Mouse (Mus musculus): ENCODE data around the gene Psmd12. TPM values are rescaled to one million over a fixed set of nuclear protein-coding genes. Genes with fewer than 3 reads are reported as not detected.

Gene Psmd12
- polyA plus RNA-seq (2015; fragmentation: Nextera tagmentation; extraction: Ambion mirVana), result 151 and 162 TPM in 2 replicates

DNA sequence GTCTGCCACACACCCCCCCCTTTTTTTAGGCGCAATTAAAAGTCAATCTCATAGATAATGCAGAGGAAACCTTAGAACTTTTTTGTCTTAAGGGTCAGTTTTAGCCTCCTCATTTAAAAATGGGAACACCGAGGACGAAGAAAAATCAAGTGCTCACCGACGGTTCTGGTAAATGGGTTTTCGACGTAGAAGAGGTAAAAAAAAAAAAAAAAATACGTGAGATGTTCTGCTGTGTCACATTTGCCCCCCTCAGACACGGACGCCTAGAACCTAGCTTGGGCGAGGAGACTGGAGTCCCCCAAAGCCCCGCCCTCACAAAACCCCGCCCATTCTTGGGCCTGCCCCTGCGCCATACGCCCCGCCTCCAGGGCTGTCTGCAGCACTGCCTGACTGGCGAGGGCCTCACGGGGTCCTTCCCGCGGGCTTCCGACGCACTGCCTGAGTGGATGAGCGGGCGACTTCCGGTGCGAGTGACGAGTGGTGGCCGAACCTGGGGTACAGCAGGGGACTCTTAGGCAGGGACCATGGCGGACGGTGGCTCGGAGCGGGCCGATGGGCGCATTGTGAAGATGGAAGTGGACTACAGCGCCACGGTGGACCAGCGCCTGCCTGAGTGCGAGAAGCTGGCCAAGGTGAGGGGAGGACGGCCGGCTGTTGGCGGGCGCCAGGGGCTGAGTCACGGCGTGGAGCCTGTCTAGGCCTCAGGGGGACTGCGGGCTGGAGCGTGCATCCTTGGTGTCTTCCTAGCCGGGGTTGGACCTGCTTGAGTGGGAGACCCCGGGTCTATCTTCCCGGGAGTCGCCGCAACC is at the start of gene Psmd12:
Gene Psmd12 (plus strand): TSS at position 432 of the 809 bp plus-strand sequence.
- no peaks in the 10 kb centered on the region for H3K27me3 ChIP-seq (replicated peaks)
- WGBS, result under 1% methylated on average over 51 of the region's 51 CpGs
- peak within 1 kb of the TSS; percentile 91 for H3K4me2 ChIP-seq
- H3K4me3 ChIP-seq (replicated peaks), result peak within 1 kb of the TSS; percentile 95
- H3K27ac ChIP-seq (replicated peaks), result peak within 1 kb of the TSS; percentile 82
- no peaks in the 10 kb centered on the region for H3K36me3 ChIP-seq
- H3K4me1 ChIP-seq, result peaks cover 23% of the 10 kb centered on the region
- H3K9me3 ChIP-seq (replicated peaks), result no peaks in the 10 kb centered on the region
- peak within 1 kb of the TSS; percentile 98 for H3K9ac ChIP-seq (replicated peaks)
- ATAC-seq (ENCODE audit: low FRiP score), result peak; percentile 97

GRCm38 (mm10) chr11:107431197-107431965 is 47.9 kb upstream of the Psmd12 start:
- Histone ChIP-seq H3K9ac (replicated peaks) (no peak overlapping the region), H3K4me2 (no peak overlapping the region), H3K4me3 (replicated peaks) (no peak overlapping the region), H3K36me3 (no peaks in the 10 kb centered on the region), H3K27me3 (replicated peaks) (no peaks in the 10 kb centered on the region), H3K27ac (replicated peaks) (0 out of 2 replicates have a peak overlapping the region, but pooled peaks have one; percentile 37), H3K9me3 (replicated peaks) (no peaks in the 10 kb centered on the region), H3K4me1 (peaks cover 15% of the 10 kb centered on the region; the same call in 1 of the 2 replicates)
- ATAC-seq (ENCODE audit: low FRiP score), result no peak
- 85% methylated on average over 7 of the region's 7 CpGs for WGBS

DNA sequence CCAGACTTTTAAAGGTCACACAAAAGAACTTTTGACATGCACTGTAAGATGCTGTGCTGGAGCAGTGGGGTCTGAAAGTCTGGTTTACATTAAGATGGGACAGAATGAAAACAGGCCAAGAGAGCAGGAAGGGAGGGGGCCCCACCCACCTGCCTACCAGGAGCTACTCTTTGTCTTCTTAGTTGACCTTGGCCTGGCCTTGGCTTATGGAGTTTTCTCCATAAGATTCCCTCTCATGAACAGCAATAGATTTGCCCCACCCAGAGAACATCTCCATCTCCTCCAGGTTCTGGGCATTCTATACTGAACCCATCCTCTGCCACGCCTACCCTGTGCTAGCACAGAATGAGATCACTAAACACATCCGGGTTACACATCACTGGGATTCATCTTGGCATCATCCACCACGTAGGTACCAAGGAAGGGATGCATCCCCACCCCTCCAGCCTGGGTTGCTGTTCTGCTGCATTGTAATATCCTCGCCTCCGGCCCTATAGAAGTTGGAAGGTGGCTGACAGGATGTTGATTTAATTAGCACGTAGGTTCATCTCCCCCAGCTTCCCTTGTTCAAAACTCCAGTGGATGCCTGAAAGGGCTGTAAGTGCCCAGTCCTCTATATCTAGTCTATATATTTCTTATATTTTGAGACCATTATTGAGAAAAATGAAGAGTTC is 43.4 kb upstream of the Psmd12 start:
- WGBS, result 95% methylated on average over 6 of the region's 6 CpGs
- no peaks in the 10 kb centered on the region for H3K36me3 ChIP-seq
- no peak overlapping the region for H3K4me3 ChIP-seq (replicated peaks)
- H3K27me3 ChIP-seq (replicated peaks), result no peaks in the 10 kb centered on the region
- H3K4me2 ChIP-seq, result no peak overlapping the region
- no peak overlapping the region for H3K27ac ChIP-seq (replicated peaks)
- H3K9me3 ChIP-seq (replicated peaks), result no peaks in the 10 kb centered on the region
- peaks cover 15% of the 10 kb centered on the region; the same call in 1 of the 2 replicates for H3K4me1 ChIP-seq
- H3K9ac ChIP-seq (replicated peaks), result no peak overlapping the region
- ATAC-seq (ENCODE audit: low FRiP score), result no peak

DNA sequence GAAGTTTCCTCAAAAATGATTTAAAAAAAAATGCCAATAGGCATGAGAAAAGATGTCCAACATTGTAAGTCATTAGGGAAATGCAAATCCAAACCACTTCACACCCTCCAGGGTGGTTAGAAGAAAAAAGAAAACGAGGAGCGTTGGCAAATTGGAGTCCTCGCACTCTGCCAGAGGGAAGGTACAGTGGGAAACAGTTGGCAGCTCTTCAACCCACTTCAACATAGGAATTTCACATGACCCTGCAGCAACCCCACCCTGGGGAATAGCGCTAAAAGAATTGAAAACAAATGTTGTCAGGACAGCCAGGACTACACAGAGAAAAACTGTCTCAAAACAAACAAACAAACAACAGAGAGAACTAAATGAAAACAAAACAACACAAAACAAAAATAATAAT is 41.6 kb upstream of the Psmd12 start:
- 55% methylated on average over 4 of the region's 4 CpGs for WGBS
- H3K27ac ChIP-seq (replicated peaks), result no peak overlapping the region
- H3K4me2 ChIP-seq, result no peak overlapping the region
- peaks cover 7% of the 10 kb centered on the region; the same call in 1 of the 2 replicates for H3K4me1 ChIP-seq
- H3K9me3 ChIP-seq (replicated peaks), result no peaks in the 10 kb centered on the region
- no peaks in the 10 kb centered on the region for H3K27me3 ChIP-seq (replicated peaks)
- no peak for ATAC-seq (ENCODE audit: low FRiP score)
- H3K4me3 ChIP-seq (replicated peaks), result no peak overlapping the region
- no peaks in the 10 kb centered on the region for H3K36me3 ChIP-seq
- no peak overlapping the region for H3K9ac ChIP-seq (replicated peaks)

GRCm38 (mm10) chr11:107438140-107438539 is 41.1 kb upstream of the Psmd12 start:
- 85% methylated on average over 3 of the region's 3 CpGs for WGBS
- no peak overlapping the region for H3K27ac ChIP-seq (replicated peaks)
- no peaks in the 10 kb centered on the region for H3K36me3 ChIP-seq
- H3K4me1 ChIP-seq, result peaks cover 3% of the 10 kb centered on the region; the same call in 1 of the 2 replicates
- H3K4me2 ChIP-seq, result no peak overlapping the region
- H3K27me3 ChIP-seq (replicated peaks), result no peaks in the 10 kb centered on the region
- H3K9me3 ChIP-seq (replicated peaks), result no peaks in the 10 kb centered on the region
- ATAC-seq (ENCODE audit: low FRiP score), result no peak
- no peak overlapping the region for H3K4me3 ChIP-seq (replicated peaks)
- no peak overlapping the region for H3K9ac ChIP-seq (replicated peaks)

GRCm38 (mm10) chr11:107441050-107441449 is 38.2 kb upstream of the Psmd12 start:
- WGBS, result 60% methylated on average over 3 of the region's 3 CpGs
- no peak overlapping the region for H3K9ac ChIP-seq (replicated peaks)
- ATAC-seq (ENCODE audit: low FRiP score), result no peak
- no peak overlapping the region for H3K4me3 ChIP-seq (replicated peaks)
- H3K27me3 ChIP-seq (replicated peaks), result no peaks in the 10 kb centered on the region
- no peak overlapping the region for H3K4me2 ChIP-seq
- H3K36me3 ChIP-seq, result no peaks in the 10 kb centered on the region
- H3K27ac ChIP-seq (replicated peaks), result no peak overlapping the region
- no peaks in the 10 kb centered on the region for H3K4me1 ChIP-seq
- no peaks in the 10 kb centered on the region for H3K9me3 ChIP-seq (replicated peaks)

DNA sequence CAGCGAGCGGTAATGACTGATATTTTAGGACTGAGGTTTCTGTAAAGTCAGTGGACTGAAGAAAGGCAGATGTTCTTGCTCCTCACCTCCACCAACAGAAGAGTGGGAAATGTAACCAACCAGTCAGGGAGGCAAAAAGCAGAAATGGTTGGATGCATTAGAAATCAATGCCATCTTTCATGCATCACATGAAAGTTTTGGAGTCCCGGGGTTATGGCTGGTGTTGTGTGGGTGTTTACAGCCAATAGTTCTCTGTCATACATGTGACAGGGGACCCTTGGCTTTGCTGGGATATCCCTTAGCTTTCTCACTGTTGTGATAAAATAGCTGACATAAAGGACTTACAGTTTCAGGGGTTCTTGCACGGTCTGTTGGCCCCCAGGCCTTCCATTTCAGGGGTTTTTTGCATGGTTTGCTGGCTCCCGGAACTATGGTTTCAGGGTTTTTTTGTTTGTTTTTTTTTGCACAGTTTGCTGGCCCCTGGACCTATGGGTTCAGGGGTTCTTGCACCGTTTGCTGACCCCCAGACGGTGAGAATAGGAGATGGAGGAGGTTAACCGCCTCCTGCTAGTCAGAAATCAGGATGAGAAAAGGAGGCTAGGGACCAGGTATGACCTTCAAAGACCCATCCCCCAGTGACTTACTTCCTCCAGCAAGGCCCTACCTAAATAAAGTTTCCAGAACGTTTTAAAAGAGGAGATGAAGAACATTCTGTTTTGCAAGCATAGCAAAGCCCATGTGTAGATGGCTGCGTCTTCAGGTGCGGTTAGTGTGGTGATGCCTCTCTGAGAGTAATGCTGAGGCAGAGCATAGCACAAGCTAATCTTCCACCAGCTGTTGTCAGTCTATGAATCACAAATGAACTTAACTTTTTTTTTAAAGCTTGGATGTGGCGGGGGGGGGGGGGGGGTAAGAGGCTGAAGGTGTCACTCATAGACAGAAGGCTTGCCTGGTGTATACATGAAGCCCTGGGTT is 35.9 kb upstream of the Psmd12 start:
- H3K27ac ChIP-seq (replicated peaks), result no peak overlapping the region
- WGBS, result 86% methylated on average over 11 of the region's 12 CpGs
- H3K36me3 ChIP-seq, result no peaks in the 10 kb centered on the region
- H3K4me3 ChIP-seq (replicated peaks), result no peak overlapping the region
- no peak overlapping the region for H3K4me2 ChIP-seq
- H3K27me3 ChIP-seq (replicated peaks), result no peaks in the 10 kb centered on the region
- H3K9me3 ChIP-seq (replicated peaks), result no peaks in the 10 kb centered on the region
- H3K4me1 ChIP-seq, result no peaks in the 10 kb centered on the region
- H3K9ac ChIP-seq (replicated peaks), result no peak overlapping the region
- no peak for ATAC-seq (ENCODE audit: low FRiP score)

DNA sequence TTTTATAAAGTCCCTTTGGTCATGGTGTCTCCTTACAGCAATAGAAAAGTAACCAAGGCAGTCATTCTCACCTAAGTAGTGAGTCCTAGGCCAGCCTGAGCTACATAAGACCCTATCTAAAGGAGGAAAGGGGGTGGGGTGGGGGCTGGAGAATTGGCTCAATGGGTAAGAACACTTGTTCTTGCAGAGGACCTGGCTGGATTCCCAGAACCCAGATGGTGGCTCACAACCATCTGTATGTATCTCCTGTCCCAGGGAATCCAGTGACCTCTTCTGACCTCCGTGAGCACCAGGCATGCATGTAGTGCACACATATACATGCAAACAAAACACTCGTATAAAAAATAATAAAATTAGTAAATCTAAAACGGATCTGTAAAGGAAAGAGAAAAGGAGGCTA is 33.6 kb upstream of the Psmd12 start:
- no peak for ATAC-seq (ENCODE audit: low FRiP score)
- WGBS, result 81% methylated on average over 3 of the region's 3 CpGs
- no peaks in the 10 kb centered on the region for H3K9me3 ChIP-seq (replicated peaks)
- H3K27me3 ChIP-seq (replicated peaks), result no peaks in the 10 kb centered on the region
- no peak overlapping the region for H3K9ac ChIP-seq (replicated peaks)
- peaks cover 12% of the 10 kb centered on the region; the same call in 1 of the 2 replicates for H3K4me1 ChIP-seq
- H3K4me3 ChIP-seq (replicated peaks), result no peak overlapping the region
- no peak overlapping the region for H3K27ac ChIP-seq (replicated peaks)
- H3K4me2 ChIP-seq, result no peak overlapping the region
- no peaks in the 10 kb centered on the region for H3K36me3 ChIP-seq

GRCm38 (mm10) chr11:107446650-107447049 is 32.6 kb upstream of the Psmd12 start:
- WGBS, result 82% methylated on average over 6 of the region's 6 CpGs
- Histone ChIP-seq H3K9ac (replicated peaks) (no peak overlapping the region), H3K4me2 (no peak overlapping the region)

GRCm38 (mm10) chr11:107447349-107447748 is 31.9 kb upstream of the Psmd12 start:
- Histone ChIP-seq H3K4me2 (no peak overlapping the region), H3K9ac (replicated peaks) (no peak overlapping the region), H3K4me1 (peaks cover 12% of the 10 kb centered on the region; the same call in 1 of the 2 replicates), H3K4me3 (replicated peaks) (no peak overlapping the region), H3K27me3 (replicated peaks) (no peaks in the 10 kb centered on the region), H3K9me3 (replicated peaks) (no peaks in the 10 kb centered on the region), H3K36me3 (no peaks in the 10 kb centered on the region), H3K27ac (replicated peaks) (no peak overlapping the region)
- 81% methylated on average over 5 of the region's 5 CpGs for WGBS
- ATAC-seq (ENCODE audit: low FRiP score), result no peak

More at GRCm38 (mm10) chr11:107446650-107447049, 32.6 kb upstream of the Psmd12 start:
- no peaks in the 10 kb centered on the region for H3K36me3 ChIP-seq
- no peak overlapping the region for H3K4me3 ChIP-seq (replicated peaks)
- ATAC-seq (ENCODE audit: low FRiP score), result no peak
- no peaks in the 10 kb centered on the region for H3K27me3 ChIP-seq (replicated peaks)
- H3K4me1 ChIP-seq, result peaks cover 12% of the 10 kb centered on the region; the same call in 1 of the 2 replicates
- no peak overlapping the region for H3K27ac ChIP-seq (replicated peaks)
- H3K9me3 ChIP-seq (replicated peaks), result no peaks in the 10 kb centered on the region
